Mouse (Mus musculus): ENCODE results near the gene Fam114a2.

GRCm38 (mm10) chr11:57515218-57515617 lies 3.2 kb downstream of the Fam114a2 start:
- no peak for TF ChIP-seq CTCF (IDR thresholded peaks at IDR 0.05; ENCODE audit: low read depth, low read length)
- no peak for TF ChIP-seq POLR2A (IDR thresholded peaks at IDR 0.05; ENCODE audit: extremely low read depth, insufficient read depth, low read length)
